8 mouse cellular contexts compared by ENCODE assay signal in genomic region chr17:67353796-67354450, GRCm38 (mm10). TPM values are rescaled to one million over a fixed set of nuclear protein-coding genes. Genes with fewer than 3 reads are reported as not detected.
DNase-seq lines count a peak whose midpoint lies in the region; ATAC-seq and TF ChIP-seq lines count a peak whose summit lies in the region.

No protein-coding gene starts in this region.

- no peaks in the 10 kb centered on the region for H3K4me1 ChIP-seq in intestine, postnatal 0 days (replicated peaks; ENCODE audit: control insufficient read depth, insufficient read depth, low read length)
- H3K4me1 ChIP-seq in lung, embryonic 15.5 days: peaks cover 32% of the 10 kb centered on the region

- DNase-seq in layer of hippocampus, adult 2 months (ENCODE audit: low spot score in 2 of 2): no peak
- no peak for DNase-seq in layer of hippocampus, adult 18-20 months (ENCODE audit: low spot score in 2 of 2)
- peak; percentile 7 for DNase-seq in cerebellum, adult 8-10 months
- peak; percentile 20 to 38 for DNase-seq in gastrocnemius, adult 8-10 months (ENCODE audit: low spot score in 2 of 2)
- peak; percentile 12 for DNase-seq in right cerebral cortex, postnatal 14 days
- no peak for DNase-seq in layer of hippocampus, adult 9-11 months

- H3K4me3 ChIP-seq in layer of hippocampus, adult 2 months: peak overlapping the region; percentile 68
- peak overlapping the region; percentile 78 for H3K4me3 ChIP-seq in intestine, postnatal 0 days (ENCODE audit: low read depth, low read length)
- peak overlapping the region; percentile 91 for H3K4me3 ChIP-seq in lung, embryonic 15.5 days

- peak overlapping the region; percentile 95 for H3K4me2 ChIP-seq in intestine, postnatal 0 days (replicated peaks; ENCODE audit: low read depth)
- H3K4me2 ChIP-seq in lung, embryonic 15.5 days: peak overlapping the region; percentile 82

- H3K9ac ChIP-seq in intestine, postnatal 0 days (ENCODE audit: low read depth, low read length): peak overlapping the region; percentile 62
- peak overlapping the region; percentile 94 for H3K9ac ChIP-seq in lung, embryonic 15.5 days

- no peaks in the 10 kb centered on the region; the same call in 1 of the 2 replicates for H3K36me3 ChIP-seq in intestine, postnatal 0 days (ENCODE audit: control insufficient read depth, insufficient read depth)
- no peaks in the 10 kb centered on the region for H3K36me3 ChIP-seq in lung, embryonic 15.5 days

- H3K27me3 ChIP-seq in intestine, postnatal 0 days (replicated peaks; ENCODE audit: control insufficient read depth, insufficient read depth, low read length): peaks cover 39% of the 10 kb centered on the region
- peaks cover 4% of the 10 kb centered on the region; the same call in 1 of the 2 replicates for H3K27me3 ChIP-seq in lung, embryonic 15.5 days

- WGBS in intestine, postnatal 0 days: under 1% methylated on average over 53 of the region's 68 CpGs
- WGBS in lung, embryonic 15.5 days: under 1% methylated on average over 65 of the region's 68 CpGs

- 0 out of 2 replicates have a peak, but pooled peaks have one; percentile 2 for ATAC-seq in intestine, postnatal 0 days
- peak; percentile 39 for ATAC-seq in lung, embryonic 15.5 days (ENCODE audit: borderline replicate concordance, extremely low read depth, low FRiP score, low TSS enrichment)

- H3K9me3 ChIP-seq in intestine, postnatal 0 days (ENCODE audit: control insufficient read depth): no peaks in the 10 kb centered on the region
- H3K9me3 ChIP-seq in lung, embryonic 15.5 days: no peaks in the 10 kb centered on the region

- no peak for TF ChIP-seq CTCF in layer of hippocampus, adult 2 months (conservative IDR thresholded peaks at IDR 0.05)
- no peak for TF ChIP-seq CTCF in intestine, postnatal 0 days (IDR thresholded peaks at IDR 0.05; ENCODE audit: low read depth)

- peak overlapping the region; percentile 85 for H3K27ac ChIP-seq in layer of hippocampus, adult 2 months
- peak overlapping the region; percentile 62; the same call in 1 of the 2 replicates for H3K27ac ChIP-seq in intestine, postnatal 0 days (ENCODE audit: low read depth, low read length)
- H3K27ac ChIP-seq in lung, embryonic 15.5 days: peak overlapping the region; percentile 91

RNA-seq across cellular contexts. Expression of gene Ptprm, which starts 0.3 kb away (rescaled TPM):
- total RNA-seq in layer of hippocampus, adult 2 months (2021): 10 to 100 TPM; 21.1 to 26.4 TPM
- total RNA-seq in layer of hippocampus, adult 18-20 months (2021): 10 to 100 TPM; 21.9 to 22.7 TPM
- 10 to 100 TPM; 20.1 to 26.0 (median 22.7) TPM for total RNA-seq in gastrocnemius, adult 8-10 months (2022)
- polyA plus RNA-seq in intestine, postnatal 0 days (2015; fragmentation: Nextera tagmentation; extraction: Ambion mirVana): 5.2 and 5.4 TPM in 2 replicates
- 39.7 and 43.2 TPM in 2 replicates for polyA plus RNA-seq in lung, embryonic 15.5 days (2015; fragmentation: Nextera tagmentation; extraction: Ambion mirVana)

Comparison
In these comparisons a context has a peak if more than half of its experiments do, and no peak if none do; other contexts are left out.
1. DNase-seq: peak in cerebellum, adult 8-10 months (single experiment), gastrocnemius, adult 8-10 months (2 of 2) and right cerebral cortex, postnatal 14 days (single experiment); none in layer of hippocampus, adult 2 months (0 of 2), layer of hippocampus, adult 18-20 months (0 of 2) and layer of hippocampus, adult 9-11 months (single experiment).
2. Peak in every context shown above with its lines, with median percentiles within 50 percentile points of each other: H3K27ac ChIP-seq and H3K4me3 ChIP-seq.